In the genomic region with DNA sequence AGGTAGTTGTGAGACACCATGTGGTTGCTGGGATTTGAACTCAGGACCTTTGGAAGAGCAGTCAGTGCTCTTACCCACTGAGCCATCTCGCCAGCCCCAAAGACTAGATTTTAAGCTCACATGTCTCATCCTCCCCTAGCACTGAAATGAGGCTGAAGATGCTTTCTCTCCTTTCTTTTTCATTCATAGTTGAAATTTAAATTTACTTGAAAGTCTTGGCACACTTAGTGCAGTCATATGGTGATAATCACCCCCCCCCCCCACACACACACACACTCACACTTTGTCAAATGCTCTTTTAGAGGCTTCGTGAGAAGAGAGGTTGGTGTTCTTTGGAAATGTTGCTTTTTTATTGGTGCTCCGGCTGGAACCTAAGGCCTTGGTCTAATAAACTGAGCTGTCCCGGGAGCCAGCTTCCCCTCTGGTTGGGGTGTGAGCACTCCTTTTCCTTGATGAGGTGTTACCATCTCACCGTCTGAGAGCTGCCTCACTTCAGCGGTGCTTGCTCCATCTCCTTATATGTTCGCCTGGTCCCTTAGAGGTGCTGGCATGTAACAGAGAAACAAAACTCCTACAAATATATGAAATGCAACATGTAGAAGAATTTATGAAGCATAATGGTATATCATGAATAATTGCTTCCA, we compare ENCODE assay signal across 21 mouse cellular contexts. TPM values are rescaled to one million over a fixed set of nuclear protein-coding genes. Genes with fewer than 3 reads are reported as not detected.
DNase-seq lines count a peak whose midpoint lies in the region; ATAC-seq and TF ChIP-seq lines count a peak whose summit lies in the region.
"Had no signal": no experiment of that assay in that cellular context is flagged by ENCODE, and none has a peak within 500 bp of the region (broad histone marks: within the 10 kb centered on the region; RNA-seq: fewer than 3 reads in every experiment).

No protein-coding gene starts in this region.

- no peak for TF ChIP-seq POLR2A in limb, embryonic 14.5 days (IDR thresholded peaks at IDR 0.05; ENCODE audit: borderline replicate concordance, extremely low read depth, insufficient read depth, insufficient read length)

- no peaks in the 10 kb centered on the region; the same call in 1 of the 2 replicates for H3K36me3 ChIP-seq in forebrain, postnatal 0 days (ENCODE audit: insufficient read depth)
- H3K36me3 ChIP-seq in forebrain, embryonic 10.5 days (replicated peaks), result peaks cover 9% of the 10 kb centered on the region; the same call in 1 of the 2 replicates
- H3K36me3 ChIP-seq in midbrain, embryonic 11.5 days (ENCODE audit: control insufficient read depth, insufficient read depth, low read length), result no peaks in the 10 kb centered on the region
- H3K36me3 ChIP-seq in midbrain, embryonic 10.5 days, result peaks cover 10% of the 10 kb centered on the region
- H3K36me3 ChIP-seq in limb, embryonic 14.5 days (ENCODE audit: control insufficient read depth, insufficient read depth, low read length), result peaks cover 20% of the 10 kb centered on the region

- no peak overlapping the region for H3K4me3 ChIP-seq in forebrain, postnatal 0 days (ENCODE audit: low read depth, low read length)
- no peak overlapping the region for H3K4me3 ChIP-seq in forebrain, embryonic 10.5 days
- H3K4me3 ChIP-seq in midbrain, embryonic 11.5 days (ENCODE audit: low read depth, low read length), result no peak overlapping the region
- H3K4me3 ChIP-seq in midbrain, embryonic 10.5 days, result no peak overlapping the region
- no peak overlapping the region for H3K4me3 ChIP-seq in limb, embryonic 14.5 days (replicated peaks; ENCODE audit: low read length)
- H3K4me3 ChIP-seq: hindbrain, embryonic 12.5 days; hindbrain, embryonic 15.5 days had no signal

- H3K4me1 ChIP-seq in forebrain, postnatal 0 days (ENCODE audit: insufficient read depth), result no peaks in the 10 kb centered on the region
- H3K4me1 ChIP-seq in forebrain, embryonic 10.5 days, result peaks cover 5% of the 10 kb centered on the region
- H3K4me1 ChIP-seq in midbrain, embryonic 11.5 days (ENCODE audit: control insufficient read depth, insufficient read depth, low read length), result no peaks in the 10 kb centered on the region
- peaks cover 22% of the 10 kb centered on the region for H3K4me1 ChIP-seq in midbrain, embryonic 10.5 days
- peaks cover 4% of the 10 kb centered on the region; the same call in 1 of the 2 replicates for H3K4me1 ChIP-seq in limb, embryonic 14.5 days (ENCODE audit: control insufficient read depth, insufficient read depth, low read length)

- peak; percentile 23; the same call in 1 of the 2 replicates for ATAC-seq in forebrain, postnatal 0 days
- ATAC-seq in midbrain, embryonic 11.5 days (ENCODE audit: low FRiP score), result no peak
- peak; percentile 60 for ATAC-seq in limb, embryonic 14.5 days (ENCODE audit: low FRiP score, low read depth)
- ATAC-seq: forebrain, embryonic 16.5 days; intestine, postnatal 0 days had no signal

- 66% methylated on average over 7 of the region's 7 CpGs for WGBS in forebrain, postnatal 0 days
- WGBS in forebrain, embryonic 10.5 days, result 92% methylated on average over 7 of the region's 7 CpGs
- WGBS in midbrain, embryonic 11.5 days, result 87% methylated on average over 7 of the region's 7 CpGs
- WGBS in midbrain, embryonic 10.5 days, result 90% methylated on average over 7 of the region's 7 CpGs
- WGBS in limb, embryonic 14.5 days, result 46% methylated on average over 7 of the region's 7 CpGs

- DNase-seq in forebrain, postnatal 0 days, result peak; percentile 27
- DNase-seq in forebrain, embryonic 10.5 days (ENCODE audit: extremely low spot score, low spot score), result no peak
- peak; percentile 53 for DNase-seq in midbrain, embryonic 11.5 days (ENCODE audit: low spot score, missing footprints)
- no peak for DNase-seq in midbrain, embryonic 10.5 days (ENCODE audit: low spot score)
- DNase-seq in limb, embryonic 14.5 days (ENCODE audit: low spot score), result no peak
- no peak for DNase-seq in kidney, postnatal 25 days
- DNase-seq: adrenal gland, adult 2 months; adrenal gland, postnatal 14 days; B cell, adult 2 months; cerebellum, adult 18-20 months; cerebellum, adult 9-10 months; cerebellum, postnatal 14 days; gastrocnemius, postnatal 10 days; heart, adult 11 months had no signal

- no peak overlapping the region for H3K9ac ChIP-seq in forebrain, postnatal 0 days
- H3K9ac ChIP-seq in midbrain, embryonic 11.5 days (ENCODE audit: low read length), result no peak overlapping the region
- no peak overlapping the region for H3K9ac ChIP-seq in limb, embryonic 14.5 days (ENCODE audit: low read depth, low read length, severe bottlenecking)
- H3K9ac ChIP-seq: hindbrain, embryonic 12.5 days; hindbrain, embryonic 15.5 days had no signal

- H3K4me2 ChIP-seq in forebrain, postnatal 0 days (ENCODE audit: low read depth), result no peak overlapping the region
- H3K4me2 ChIP-seq in midbrain, embryonic 11.5 days, result no peak overlapping the region
- no peak overlapping the region for H3K4me2 ChIP-seq in limb, embryonic 14.5 days (replicated peaks; ENCODE audit: low read depth, low read length, severe bottlenecking)
- H3K4me2 ChIP-seq: heart, embryonic 11.5 days; hindbrain, embryonic 12.5 days; hindbrain, embryonic 15.5 days had no signal

- H3K27ac ChIP-seq in forebrain, postnatal 0 days (ENCODE audit: low read depth, low read length), result no peak overlapping the region
- H3K27ac ChIP-seq in forebrain, embryonic 10.5 days, result no peak overlapping the region
- H3K27ac ChIP-seq in midbrain, embryonic 11.5 days (ENCODE audit: low read depth, low read length), result no peak overlapping the region
- H3K27ac ChIP-seq in midbrain, embryonic 10.5 days (replicated peaks), result no peak overlapping the region
- no peak overlapping the region for H3K27ac ChIP-seq in limb, embryonic 14.5 days (replicated peaks; ENCODE audit: low read depth, low read length)
- H3K27ac ChIP-seq: hindbrain, embryonic 12.5 days; hindbrain, embryonic 15.5 days had no signal

- TF ChIP-seq CTCF in forebrain, postnatal 0 days (IDR thresholded peaks at IDR 0.05; ENCODE audit: low read depth), result no peak

- H3K27me3 ChIP-seq in forebrain, postnatal 0 days (ENCODE audit: insufficient read depth, low read length), result no peaks in the 10 kb centered on the region
- H3K27me3 ChIP-seq in forebrain, embryonic 10.5 days (ENCODE audit: poor library complexity, severe bottlenecking), result no peaks in the 10 kb centered on the region
- no peaks in the 10 kb centered on the region for H3K27me3 ChIP-seq in midbrain, embryonic 11.5 days (ENCODE audit: control insufficient read depth, insufficient read depth, low read length)
- H3K27me3 ChIP-seq in midbrain, embryonic 10.5 days (ENCODE audit: low read depth, poor library complexity, severe bottlenecking), result no peaks in the 10 kb centered on the region
- H3K27me3 ChIP-seq in limb, embryonic 14.5 days (ENCODE audit: control insufficient read depth, insufficient read depth, low read length), result no peaks in the 10 kb centered on the region
- H3K27me3 ChIP-seq: CH12.LX; hindbrain, embryonic 12.5 days; hindbrain, embryonic 15.5 days had no signal

- no peaks in the 10 kb centered on the region for H3K9me3 ChIP-seq in forebrain, postnatal 0 days (ENCODE audit: low read length)
- no peaks in the 10 kb centered on the region for H3K9me3 ChIP-seq in forebrain, embryonic 10.5 days
- H3K9me3 ChIP-seq in midbrain, embryonic 11.5 days (ENCODE audit: control insufficient read depth, low read length), result no peaks in the 10 kb centered on the region
- no peaks in the 10 kb centered on the region for H3K9me3 ChIP-seq in midbrain, embryonic 10.5 days (replicated peaks)
- no peaks in the 10 kb centered on the region for H3K9me3 ChIP-seq in limb, embryonic 14.5 days (ENCODE audit: control insufficient read depth, low read length)
- H3K9me3 ChIP-seq: G1E; hindbrain, embryonic 12.5 days; hindbrain, embryonic 15.5 days had no signal

RNA-seq across cellular contexts. Expression of gene Mapkbp1, which starts 8.0 kb away (rescaled TPM):
- 38.6 and 42.5 TPM in 2 replicates for total RNA-seq in forebrain, postnatal 0 days (2014; rRNA removed)
- polyA plus RNA-seq in forebrain, postnatal 0 days (2015; fragmentation: Nextera tagmentation; extraction: Ambion mirVana), result 6.5 and 7.4 TPM in 2 replicates
- polyA plus RNA-seq in forebrain, embryonic 10.5 days (2016; fragmentation: Nextera tagmentation; extraction: Ambion mirVana), result 3.5 and 3.7 TPM in 2 replicates
- polyA plus RNA-seq in midbrain, embryonic 11.5 days (2014; fragmentation: Nextera tagmentation; extraction: Ambion mirVana), result 2.9 and 3.4 TPM in 2 replicates
- polyA plus RNA-seq in midbrain, embryonic 10.5 days (2016; fragmentation: Nextera tagmentation; extraction: Ambion mirVana), result 3.3 and 4.4 TPM in 2 replicates
- 26.2 and 33.1 TPM in 2 replicates for polyA plus RNA-seq in limb, embryonic 14.5 days (2012; rRNA removed)
- 4.2 and 4.9 TPM in 2 replicates for polyA plus RNA-seq in limb, embryonic 14.5 days (2014; fragmentation: Nextera tagmentation; extraction: Ambion mirVana)

RNA-seq across cellular contexts. Expression of gene Jmjd7, which starts 46.8 kb away (rescaled TPM):
- total RNA-seq in forebrain, postnatal 0 days (2014; rRNA removed), result 12.7 and 14.6 TPM in 2 replicates
- 16.4 and 16.9 TPM in 2 replicates for polyA plus RNA-seq in forebrain, postnatal 0 days (2015; fragmentation: Nextera tagmentation; extraction: Ambion mirVana)
- polyA plus RNA-seq in forebrain, embryonic 10.5 days (2016; fragmentation: Nextera tagmentation; extraction: Ambion mirVana), result 22.3 and 24.9 TPM in 2 replicates
- 18.8 and 19.1 TPM in 2 replicates for polyA plus RNA-seq in midbrain, embryonic 11.5 days (2014; fragmentation: Nextera tagmentation; extraction: Ambion mirVana)
- polyA plus RNA-seq in midbrain, embryonic 10.5 days (2016; fragmentation: Nextera tagmentation; extraction: Ambion mirVana), result 21.2 and 27.5 TPM in 2 replicates
- 20.2 and 24.9 TPM in 2 replicates for polyA plus RNA-seq in limb, embryonic 14.5 days (2012; rRNA removed)
- 26.1 and 28.2 TPM in 2 replicates for polyA plus RNA-seq in limb, embryonic 14.5 days (2014; fragmentation: Nextera tagmentation; extraction: Ambion mirVana)

RNA-seq across cellular contexts. Expression of gene Gm28042, which starts 46.8 kb away (rescaled TPM):
- total RNA-seq in forebrain, postnatal 0 days (2014; rRNA removed), result 4.3 and 7.5 TPM in 2 replicates
- polyA plus RNA-seq in forebrain, postnatal 0 days (2015; fragmentation: Nextera tagmentation; extraction: Ambion mirVana), result 0.72 and 1.2 TPM in 2 replicates
- 4.2 and 5.9 TPM in 2 replicates for polyA plus RNA-seq in forebrain, embryonic 10.5 days (2016; fragmentation: Nextera tagmentation; extraction: Ambion mirVana)
- polyA plus RNA-seq in midbrain, embryonic 11.5 days (2014; fragmentation: Nextera tagmentation; extraction: Ambion mirVana), result 3.6 and 3.9 TPM in 2 replicates
- 5.2 and 6.8 TPM in 2 replicates for polyA plus RNA-seq in midbrain, embryonic 10.5 days (2016; fragmentation: Nextera tagmentation; extraction: Ambion mirVana)
- 19.5 and 26.1 TPM in 2 replicates for polyA plus RNA-seq in limb, embryonic 14.5 days (2012; rRNA removed)
- 3.0 and 4.6 TPM in 2 replicates for polyA plus RNA-seq in limb, embryonic 14.5 days (2014; fragmentation: Nextera tagmentation; extraction: Ambion mirVana)

RNA-seq across cellular contexts. Expression of gene Pla2g4b, which starts 52.8 kb away (rescaled TPM):
- 8.5 and 11.1 TPM in 2 replicates for total RNA-seq in forebrain, postnatal 0 days (2014; rRNA removed)
- polyA plus RNA-seq in forebrain, postnatal 0 days (2015; fragmentation: Nextera tagmentation; extraction: Ambion mirVana), result 0.13 and 0.48 TPM in 2 replicates
- 2.0 and 2.6 TPM in 2 replicates for polyA plus RNA-seq in forebrain, embryonic 10.5 days (2016; fragmentation: Nextera tagmentation; extraction: Ambion mirVana)
- polyA plus RNA-seq in midbrain, embryonic 11.5 days (2014; fragmentation: Nextera tagmentation; extraction: Ambion mirVana), result 1.5 and 2.3 TPM in 2 replicates
- 2.4 and 2.8 TPM in 2 replicates for polyA plus RNA-seq in midbrain, embryonic 10.5 days (2016; fragmentation: Nextera tagmentation; extraction: Ambion mirVana)
- polyA plus RNA-seq in limb, embryonic 14.5 days (2012; rRNA removed), result 21.9 and 22.8 TPM in 2 replicates
- polyA plus RNA-seq in limb, embryonic 14.5 days (2014; fragmentation: Nextera tagmentation; extraction: Ambion mirVana), result 1.7 and 1.9 TPM in 2 replicates

Comparison
In these comparisons a context has a peak if more than half of its experiments do, and no peak if none do; other contexts are left out.
1. DNase-seq: peak in forebrain, postnatal 0 days (single experiment) and midbrain, embryonic 11.5 days (single experiment); none in forebrain, embryonic 10.5 days (single experiment), midbrain, embryonic 10.5 days (single experiment), limb, embryonic 14.5 days (single experiment) and kidney, postnatal 25 days (0 of 2).